Mouse (Mus musculus) heart, adult 9 months (tissue): Measurements from ENCODE around the gene Syt9.

Experiments used
- DNase-seq, 2 experiments: peaks; one replicate each; pipeline ENCODE4 v3.0.0; 2022; ENCODE audit warnings: low spot score in 2 of 2

The Syt9 gene

DNA sequence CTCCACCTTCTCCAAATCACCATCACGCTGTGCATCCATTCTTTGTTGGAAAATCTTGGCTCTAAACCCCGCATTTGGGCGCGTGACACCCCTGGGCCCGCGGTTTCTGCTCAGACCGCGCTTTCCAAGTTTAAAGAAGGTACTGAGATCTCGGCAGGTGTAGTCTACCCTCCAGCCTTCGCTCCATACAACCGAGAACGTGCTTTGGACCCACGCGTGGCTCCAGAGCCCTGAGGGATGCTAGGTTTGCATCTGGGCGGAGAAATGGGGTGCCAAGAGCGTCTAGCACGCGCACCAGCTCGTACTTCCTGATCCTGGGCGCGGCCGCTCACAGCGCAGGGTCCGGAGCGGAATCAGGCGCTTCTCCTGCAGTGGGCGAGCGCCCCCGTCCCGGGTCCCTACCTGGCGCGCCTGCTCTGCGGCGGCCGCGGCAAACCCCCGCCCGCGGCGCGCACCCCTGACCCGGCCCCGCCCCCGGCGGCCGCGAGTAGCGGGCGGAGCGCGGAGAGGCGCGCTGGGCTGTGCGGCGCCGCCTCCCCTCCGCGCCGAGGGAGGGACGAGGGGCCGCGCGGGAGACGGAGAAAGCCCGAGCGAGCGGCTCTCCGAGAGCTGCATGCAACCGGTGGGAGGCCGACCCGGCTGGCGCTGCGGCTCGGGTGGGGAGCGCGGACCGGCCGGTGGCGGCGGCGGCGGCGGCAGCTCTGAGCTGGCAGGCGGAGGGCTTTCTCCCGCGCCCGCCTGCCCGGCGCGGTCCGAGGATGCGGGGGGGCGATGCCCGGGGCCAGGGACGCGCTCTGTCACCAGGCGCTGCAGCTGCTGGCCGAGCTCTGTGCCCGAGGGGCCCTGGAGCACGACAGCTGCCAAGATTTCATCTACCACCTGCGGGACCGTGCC lies at the start of gene Syt9:
Syt9 (plus strand) TSS at position 497 of the 894 bp plus-strand sequence.
- DNase-seq, result peak in 1 of 2 experiments; percentile 0

DNA sequence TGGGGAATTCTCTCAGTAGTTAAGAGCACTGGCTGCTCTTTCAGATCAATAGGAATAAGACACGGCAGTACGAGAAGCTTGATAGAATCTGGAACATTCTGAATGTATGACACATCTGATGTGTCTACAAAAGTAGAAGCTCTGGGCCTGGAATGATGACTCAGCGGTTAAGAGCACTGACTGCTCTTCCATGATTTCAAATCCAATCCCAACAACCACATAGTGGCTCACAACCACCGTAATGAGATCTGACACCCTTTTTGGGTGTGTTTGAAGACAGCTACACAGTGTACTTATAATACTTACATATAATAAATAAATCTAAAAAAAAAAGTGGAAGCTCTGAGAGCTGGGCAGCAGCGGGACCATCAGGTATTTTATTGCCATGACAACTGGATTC lies 31.5 kb upstream of the Syt9 start:
- no peak for DNase-seq

GRCm38 (mm10) chr7:107339560-107340057 lies 30.9 kb upstream of the Syt9 start:
- DNase-seq, result no peak

DNA sequence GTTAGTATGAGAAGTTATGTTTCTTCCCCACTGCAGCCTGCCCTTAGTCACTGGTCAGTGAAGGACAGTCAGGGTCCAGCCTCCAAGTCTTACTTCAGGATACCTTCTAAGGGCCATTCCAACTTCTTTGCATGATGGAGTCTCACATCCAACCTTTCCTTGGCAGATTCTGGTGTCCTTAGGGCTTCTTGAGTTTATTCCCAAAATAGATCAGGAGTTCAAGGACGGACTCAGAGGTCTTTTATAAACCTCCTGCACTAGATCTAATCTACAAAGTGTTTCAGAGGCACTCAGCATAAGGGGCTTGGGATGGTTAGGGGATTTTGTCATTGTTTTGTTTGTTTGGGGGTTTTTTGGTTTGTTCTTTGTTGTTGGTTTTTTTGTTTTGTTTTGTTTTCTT lies 30.3 kb upstream of the Syt9 start:
- DNase-seq, result no peak

- no peak for DNase-seq
Measured at GRCm38 (mm10) chr7:107341519-107342190, 28.9 kb upstream of the Syt9 start.

DNA sequence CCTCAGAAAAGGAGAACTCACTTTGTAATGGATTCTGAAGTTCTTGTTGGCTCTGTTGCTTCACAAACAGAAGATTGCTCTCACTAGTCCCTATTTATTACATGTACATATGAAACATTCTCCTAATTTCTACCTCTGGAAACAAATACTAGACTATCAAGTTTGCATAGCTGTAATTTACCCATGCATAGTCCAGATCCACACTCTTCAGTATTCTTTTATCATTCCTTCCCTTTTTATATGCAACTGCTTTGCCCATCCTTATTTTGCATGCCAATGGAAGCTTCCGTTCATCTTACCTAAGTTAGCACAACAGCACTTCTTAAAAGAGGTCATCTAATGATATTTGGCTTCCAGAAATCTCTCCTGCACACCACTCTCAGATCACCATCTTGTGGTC lies 21.3 kb upstream of the Syt9 start:
- no peak for DNase-seq

GRCm38 (mm10) chr7:107362153-107362552 lies 8.4 kb upstream of the Syt9 start:
- DNase-seq, result no peak

- DNase-seq, result no peak
Measured at GRCm38 (mm10) chr7:107362634-107363033, 7.9 kb upstream of the Syt9 start.

DNA sequence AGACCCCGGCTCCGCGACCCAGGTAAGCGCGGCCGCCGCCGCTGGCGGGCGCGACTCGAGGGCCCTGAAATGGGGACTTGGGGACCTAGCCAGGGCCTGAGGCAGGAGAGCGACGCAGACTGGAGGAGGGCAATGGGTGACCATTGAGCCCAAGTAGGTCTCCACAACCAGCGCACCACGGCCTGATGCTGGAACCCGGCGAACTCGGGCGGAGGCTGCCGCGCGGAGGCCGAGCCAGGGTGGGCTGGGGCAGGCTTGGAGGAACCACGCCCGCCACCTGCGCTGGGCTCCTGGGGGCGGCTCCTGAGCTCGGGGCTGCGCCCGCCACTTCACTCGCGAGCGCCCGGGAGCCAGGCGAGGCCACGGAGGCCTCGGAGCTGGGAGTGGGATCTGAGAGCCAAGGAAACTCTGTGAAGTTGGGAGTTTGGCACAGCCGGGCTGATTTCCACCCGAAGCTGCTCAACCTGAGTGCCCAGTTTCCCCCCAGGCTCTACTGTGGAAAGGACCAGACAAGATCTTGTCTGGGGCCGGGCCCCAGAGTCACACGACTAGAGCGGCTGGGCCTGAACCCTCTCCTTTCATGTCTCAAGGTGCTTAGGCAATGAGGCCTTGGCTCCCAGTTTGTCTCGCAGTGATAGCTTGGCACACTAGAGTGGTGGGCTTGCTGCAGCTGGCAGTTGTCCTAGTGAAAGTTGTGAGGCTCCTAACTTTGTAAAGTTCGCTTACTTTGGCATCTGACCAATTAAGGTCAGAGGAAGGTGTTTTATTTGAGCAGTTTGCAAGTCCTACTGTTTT lies 795 bp downstream of the Syt9 start:
- no peak for DNase-seq

DNA sequence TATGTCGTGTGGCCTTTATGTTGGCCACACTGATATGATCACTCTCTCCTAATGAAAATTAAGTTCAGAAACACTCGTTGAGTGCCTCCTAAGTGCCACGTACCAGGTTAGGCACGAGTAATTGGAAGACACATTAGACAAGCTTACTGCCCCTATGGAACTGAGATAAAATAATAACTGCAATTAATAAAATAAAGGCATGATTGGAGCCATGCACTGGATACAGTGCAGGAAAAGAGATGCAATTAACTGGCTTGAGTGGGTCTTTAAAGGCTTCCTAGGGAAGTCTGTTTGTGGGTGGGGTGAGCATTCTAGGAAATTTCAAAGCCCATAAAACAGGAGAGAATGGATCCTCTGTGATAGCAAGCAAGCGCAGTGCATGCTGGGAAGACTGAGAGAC lies 10.0 kb downstream of the Syt9 start:
- no peak for DNase-seq

DNA sequence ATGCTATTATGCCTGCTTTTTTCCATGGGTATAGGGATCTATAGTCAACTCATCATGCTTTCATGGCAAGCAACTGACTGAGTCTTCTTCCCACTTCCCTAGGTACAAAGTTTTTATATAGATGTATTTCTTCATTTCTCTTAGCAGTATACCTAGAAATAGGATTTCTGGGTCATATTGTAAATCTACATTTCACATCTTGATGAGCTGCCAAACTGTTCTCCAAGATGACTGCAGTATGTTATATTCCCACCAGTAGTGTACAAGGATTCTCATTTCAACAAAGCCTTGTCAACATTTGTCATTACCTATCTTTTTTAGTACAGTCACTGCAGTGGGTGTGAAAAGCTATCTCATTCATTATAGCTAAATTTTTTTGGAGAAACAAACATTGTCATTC lies 19.1 kb downstream of the Syt9 start:
- no peak for DNase-seq

DNA sequence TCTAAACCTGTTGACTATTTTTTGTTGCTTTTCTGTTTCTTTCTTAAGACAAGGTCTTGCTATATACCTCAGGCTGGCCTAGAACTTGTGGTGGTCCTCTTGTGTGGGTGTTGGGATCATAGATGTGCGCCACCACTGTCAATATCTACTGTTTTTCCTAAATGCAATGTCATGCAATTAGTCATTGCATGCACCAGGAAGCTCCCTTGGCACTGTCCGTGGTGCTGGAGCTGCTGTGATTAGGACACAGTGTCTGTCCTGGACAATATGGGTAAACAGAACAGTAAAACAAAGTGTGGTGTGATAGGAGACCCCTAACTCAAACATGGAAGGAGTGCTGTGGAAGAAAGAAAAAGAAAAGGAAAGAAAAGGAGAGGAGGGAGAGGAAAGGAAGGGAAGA lies 22.2 kb downstream of the Syt9 start:
- DNase-seq, result no peak

GRCm38 (mm10) chr7:107400061-107400799 lies 29.7 kb downstream of the Syt9 start:
- DNase-seq, result no peak

GRCm38 (mm10) chr7:107403261-107403660 lies 32.7 kb downstream of the Syt9 start:
- no peak for DNase-seq

GRCm38 (mm10) chr7:107414928-107415327 lies 44.4 kb downstream of the Syt9 start:
- DNase-seq, result no peak

DNA sequence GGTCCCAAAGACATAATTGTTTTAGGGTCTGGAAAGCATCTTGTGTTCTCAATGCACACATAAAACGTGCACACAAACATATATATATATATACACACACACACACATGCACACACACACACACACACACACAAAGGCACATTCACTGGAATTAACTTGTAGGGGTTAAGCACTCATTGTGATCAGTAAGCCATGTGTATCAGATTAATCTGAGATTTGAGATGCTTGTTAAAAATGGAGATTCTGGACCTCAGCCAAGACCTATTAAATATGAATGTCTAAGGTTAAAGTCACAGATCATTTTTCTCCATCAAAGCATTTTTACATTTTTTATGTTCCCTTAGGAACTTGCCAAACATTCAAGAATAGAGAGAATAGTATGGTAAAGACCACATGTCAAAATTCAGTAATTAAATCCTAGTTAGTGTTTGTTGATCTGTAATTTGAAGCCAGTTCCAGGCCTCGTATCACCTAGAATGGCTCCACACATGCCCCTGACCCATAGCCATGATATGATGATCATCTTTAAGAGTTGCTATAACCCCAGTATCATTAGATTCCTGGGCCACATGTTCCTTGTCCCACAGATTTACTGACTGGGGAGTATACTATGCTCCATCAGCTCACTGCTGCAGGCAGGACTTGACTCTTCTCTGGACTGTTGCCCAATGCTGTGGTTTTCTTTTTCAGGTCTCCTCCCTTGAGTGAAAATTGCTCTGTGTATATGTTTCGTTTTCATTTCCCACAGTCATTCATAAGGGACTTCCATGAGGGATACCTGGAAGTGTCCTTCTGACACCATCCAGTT lies 46.7 kb downstream of the Syt9 start:
- no peak for DNase-seq

DNA sequence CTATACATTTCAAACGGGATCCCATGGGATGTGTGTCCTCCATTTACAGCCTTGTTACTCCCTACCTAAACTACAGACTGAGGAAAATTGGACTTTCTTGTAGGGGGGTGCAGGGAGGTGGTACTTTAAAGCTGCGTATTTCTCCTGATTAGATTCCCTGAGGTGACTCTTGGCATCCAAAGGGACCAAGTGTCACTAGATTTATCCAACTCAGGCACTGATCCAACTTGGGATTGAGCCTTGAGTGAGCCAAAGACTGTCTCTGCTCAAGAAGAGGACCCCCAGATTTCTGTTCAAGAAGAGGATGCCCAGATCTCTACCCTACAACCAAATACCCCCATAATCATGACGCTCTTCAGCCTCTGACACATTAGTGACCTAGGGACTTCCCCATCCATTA lies 66.9 kb downstream of the Syt9 start:
- no peak for DNase-seq

DNA sequence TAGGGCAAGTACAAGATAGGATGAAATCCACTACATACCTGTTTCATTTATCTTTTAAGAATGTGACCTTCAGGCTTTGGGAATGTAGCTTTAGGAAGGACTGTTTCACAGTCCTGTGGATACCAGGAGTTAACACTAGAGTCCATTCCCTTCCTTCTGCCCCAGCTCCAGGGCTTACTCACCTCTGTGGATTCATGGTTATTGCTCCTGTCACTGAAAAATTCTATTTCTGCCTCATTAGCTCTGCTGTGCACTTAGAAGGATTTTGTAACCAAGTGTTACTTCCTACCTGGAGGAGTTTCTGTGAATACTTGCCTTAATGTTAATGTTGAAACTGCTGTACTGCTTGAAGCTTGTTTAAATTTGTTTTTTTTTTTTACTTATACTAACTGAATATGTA lies 74.1 kb downstream of the Syt9 start:
- no peak for DNase-seq

DNA sequence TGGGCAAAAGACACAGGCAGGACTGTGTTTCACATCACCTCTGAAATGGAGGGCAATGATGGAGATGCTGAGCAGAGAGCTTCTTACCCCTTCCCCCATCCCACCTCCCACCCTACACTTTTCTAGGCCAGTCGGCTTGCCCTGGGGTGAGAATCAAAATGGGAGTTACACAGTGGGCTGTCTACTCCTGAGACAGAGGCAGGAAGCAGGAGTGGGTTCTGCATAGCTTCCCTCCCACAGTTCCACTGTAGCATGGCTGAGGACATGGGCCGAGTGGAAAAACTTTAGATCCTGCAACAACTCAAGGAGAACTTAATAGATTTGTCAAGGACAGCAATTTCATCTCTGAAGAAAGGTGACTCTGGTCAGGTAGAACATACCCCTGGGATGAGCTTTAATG lies 84.1 kb downstream of the Syt9 start:
- DNase-seq, result no peak

GRCm38 (mm10) chr7:107455118-107455521 lies 84.6 kb downstream of the Syt9 start:
- DNase-seq, result no peak

- no peak for DNase-seq
Measured at GRCm38 (mm10) chr7:107461167-107461566, 90.6 kb downstream of the Syt9 start.
